Mouse (Mus musculus): Measurements from ENCODE around the gene Odf3. TPM values are rescaled to one million over a fixed set of nuclear protein-coding genes. Genes with fewer than 3 reads are reported as not detected.

Gene Odf3
- total RNA-seq, 2 experiments from 2014 or later = not detected

GRCm38 (mm10) chr7:140844905-140845665, 2.5 kb upstream of the Odf3 start, which contains the start of gene Scgb1c1:
Gene Scgb1c1, plus strand, starts transcription at chr7:140845547.
- DNase-seq = peak; percentile 87 to 91

GRCm38 (mm10) chr7:140845683-140846082, 1.9 kb upstream of the Odf3 start:
- no peak for DNase-seq

GRCm38 (mm10) chr7:140846676-140847075, 929 bp upstream of the Odf3 start:
- no peak for DNase-seq

- no peak for DNase-seq
These were observed 986 bp downstream of the Odf3 start for GRCm38 (mm10) chr7:140848591-140848990.

- no peak for DNase-seq
These were observed 4.3 kb downstream of the Odf3 start for GRCm38 (mm10) chr7:140851916-140852315.

- DNase-seq = no peak
These were observed 5.8 kb downstream of the Odf3 start for GRCm38 (mm10) chr7:140853386-140853785.

GRCm38 (mm10) chr7:140854483-140854882, 6.9 kb downstream of the Odf3 start:
- DNase-seq = no peak

GRCm38 (mm10) chr7:140855181-140855580, 7.6 kb downstream of the Odf3 start:
- DNase-seq = no peak

GRCm38 (mm10) chr7:140855860-140856784, 8.5 kb downstream of the Odf3 start, which contains the start of gene Gm45785:
Gene Gm45785, minus strand, starts transcription at chr7:140856331.
- peak; percentile 81 to 85 for DNase-seq

- DNase-seq = peak; percentile 90 to 91
These were observed 9.4 kb downstream of the Odf3 start, which contains the start of gene Ric8a for GRCm38 (mm10) chr7:140856785-140857549. Gene Ric8a, plus strand, starts transcription at chr7:140856957.

- no peak for DNase-seq
These were observed 10.2 kb downstream of the Odf3 start, which contains the start of gene Bet1l for GRCm38 (mm10) chr7:140857550-140858505. Gene Bet1l, minus strand, starts transcription at chr7:140857577.

GRCm38 (mm10) chr7:140858746-140859145, 11.1 kb downstream of the Odf3 start:
- DNase-seq = no peak

GRCm38 (mm10) chr7:140859997-140860396, 12.4 kb downstream of the Odf3 start:
- DNase-seq = no peak

- no peak for DNase-seq
These were observed 13.1 kb downstream of the Odf3 start for GRCm38 (mm10) chr7:140860728-140861127.

- no peak for DNase-seq
These were observed 17.2 kb downstream of the Odf3 start for GRCm38 (mm10) chr7:140864761-140865160.

- no peak for DNase-seq
These were observed 26.6 kb downstream of the Odf3 start for GRCm38 (mm10) chr7:140874224-140874623.

- no peak for DNase-seq
These were observed 29.8 kb downstream of the Odf3 start for GRCm38 (mm10) chr7:140877364-140877763.

GRCm38 (mm10) chr7:140879355-140879754, 31.8 kb downstream of the Odf3 start:
- DNase-seq = no peak

GRCm38 (mm10) chr7:140880419-140880818, 32.8 kb downstream of the Odf3 start:
- DNase-seq = no peak

GRCm38 (mm10) chr7:140880865-140881515, 33.4 kb downstream of the Odf3 start:
- DNase-seq = no peak

Measured in layer of hippocampus, postnatal 36 days (tissue).